Mouse (Mus musculus): ENCODE results near the gene B4galnt4.

GRCm38 (mm10) chr7:141011238-141011770 is 49.6 kb upstream of the B4galnt4 start:
- TF ChIP-seq CTCF (IDR thresholded peaks at IDR 0.05; ENCODE audit: low read depth, low read length) (no peak), POLR2A (IDR thresholded peaks at IDR 0.05; ENCODE audit: extremely low read depth, insufficient read depth, low read length) (no peak)
